Mouse (Mus musculus) brown adipose tissue, adult 24 weeks (tissue): Measurements from ENCODE around the gene Slc24a4. TPM values are rescaled to one million over a fixed set of nuclear protein-coding genes. Genes with fewer than 3 reads are reported as not detected.
"Not testable (repeated sequence)": the region's sequence is repeated elsewhere in the genome, so short reads cannot be mapped to it uniquely, and the experiment has no call there.

Experiments
- H3K27ac ChIP-seq: fragments of 200-500 bp; replicated peaks from 2 replicates; pipeline ENCODE4 v1.5.1; 2012; ENCODE audit warnings: low read depth, mild to moderate bottlenecking, low read length
- H3K4me1 ChIP-seq: fragments of 200-500 bp; 2 replicates; pipeline ENCODE4 v1.6.1; 2012; ENCODE audit warnings: low read length, mixed read lengths; ENCODE audit not compliant: control insufficient read depth, insufficient read depth, insufficient read length
- H3K4me3 ChIP-seq: fragments of 200-500 bp; 2 replicates; pipeline ENCODE4 v1.5.1; 2012; ENCODE audit warnings: low read depth, mild to moderate bottlenecking, low read length, moderate library complexity; ENCODE audit not compliant: insufficient read depth
- polyA plus RNA-seq: library from polyadenylated mRNA; stranded (reverse); fragments of >200 nt; gene quantifications from 2 replicates; pipeline ENCODE4 v1.2.4, GENCODE M21; 2012; ENCODE audit not compliant: missing spikeins, insufficient read depth, insufficient read length

The Slc24a4 gene
- polyA plus RNA-seq, 1 experiment: not detected

DNA sequence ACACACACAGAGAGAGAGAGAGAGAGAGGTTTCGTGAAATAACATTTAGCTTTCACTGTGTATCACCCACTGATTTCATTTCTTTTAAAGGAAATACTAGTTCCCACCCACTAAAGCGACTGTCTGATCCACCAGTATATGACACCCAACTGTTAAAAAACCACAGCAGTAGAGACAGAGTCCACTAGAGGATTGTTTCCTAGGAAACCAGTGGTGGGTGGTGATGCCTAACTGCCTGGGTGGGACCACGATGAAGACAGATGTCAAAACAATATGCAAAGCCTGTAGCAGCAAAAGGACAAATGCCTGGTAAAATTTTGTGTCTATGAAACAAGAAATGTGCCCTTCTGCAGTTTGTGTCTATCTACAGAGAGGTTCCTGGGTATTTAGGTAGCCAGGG is 122.5 kb downstream of the Slc24a4 start:
- 0 out of 2 replicates have a peak, but pooled peaks cover 5% of the 10 kb centered on the region for H3K4me1 ChIP-seq
- H3K4me3 ChIP-seq: no peak overlapping the region
- no peak overlapping the region for H3K27ac ChIP-seq

DNA sequence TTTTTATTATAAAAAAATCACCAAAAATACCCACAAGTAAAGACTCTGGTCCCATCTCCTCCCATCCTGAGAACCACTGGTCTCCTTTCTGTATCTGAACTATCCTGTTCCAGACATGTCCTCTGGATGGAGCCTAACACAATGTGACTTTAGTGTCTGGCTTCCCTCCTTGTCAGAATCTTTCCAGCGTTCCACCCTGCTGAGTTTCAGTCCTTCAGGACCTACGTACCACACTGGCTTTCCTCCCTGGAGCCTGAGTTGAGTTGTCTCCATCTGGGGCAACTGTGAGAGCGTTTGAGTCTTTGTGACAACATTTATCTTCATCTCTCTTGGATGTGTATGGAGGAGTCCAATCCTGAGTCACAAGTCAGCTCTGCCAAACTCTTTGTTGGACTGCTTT is 123.5 kb downstream of the Slc24a4 start:
- Histone ChIP-seq H3K27ac (no peak overlapping the region), H3K4me3 (no peak overlapping the region), H3K4me1 (0 out of 2 replicates have a peak, but pooled peaks cover 5% of the 10 kb centered on the region)

DNA sequence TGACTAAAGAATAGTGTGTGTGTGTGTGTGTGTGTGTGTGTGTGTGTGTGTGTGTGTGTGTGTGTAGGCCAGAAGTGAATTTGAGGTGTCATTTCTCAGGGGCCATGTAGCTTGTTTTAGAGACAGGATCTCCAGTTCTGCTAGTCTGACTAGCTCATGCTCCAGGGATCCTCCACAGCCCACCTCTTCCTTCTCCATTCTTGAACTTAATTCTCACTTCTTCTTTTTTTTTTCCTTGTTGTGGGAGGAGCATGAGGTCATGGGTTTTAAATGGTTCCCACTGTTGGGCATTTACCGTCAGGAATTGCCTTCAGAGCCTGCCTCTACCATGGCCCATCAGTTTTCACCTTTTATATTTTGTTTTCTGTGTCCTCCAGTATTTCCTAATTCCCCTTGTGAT is 124.0 kb downstream of the Slc24a4 start:
- no peak overlapping the region for H3K27ac ChIP-seq
- H3K4me3 ChIP-seq: no peak overlapping the region
- 0 out of 2 replicates have a peak, but pooled peaks cover 5% of the 10 kb centered on the region for H3K4me1 ChIP-seq

DNA sequence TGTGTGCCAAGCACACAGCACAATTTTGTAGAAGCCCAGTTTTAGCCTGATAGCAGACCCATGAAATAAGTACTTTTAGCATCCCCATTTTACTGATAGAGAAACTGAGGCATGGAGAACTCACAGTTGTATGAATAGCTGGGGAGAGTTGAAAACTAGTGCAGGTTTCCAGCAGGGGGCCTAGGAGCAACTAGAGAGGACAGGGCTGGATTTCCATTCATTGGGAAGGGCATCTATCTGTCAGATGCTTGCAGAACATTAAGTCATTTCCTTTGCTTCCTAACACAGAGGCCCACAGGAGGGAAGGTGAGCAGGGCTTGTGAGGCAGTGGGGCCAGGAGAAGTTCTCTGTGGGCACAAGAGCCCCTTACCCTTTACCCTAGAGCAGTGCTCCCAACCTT is 126.5 kb downstream of the Slc24a4 start:
- no peak overlapping the region for H3K4me3 ChIP-seq
- 0 out of 2 replicates have a peak, but pooled peaks cover 5% of the 10 kb centered on the region for H3K4me1 ChIP-seq
- no peak overlapping the region for H3K27ac ChIP-seq

DNA sequence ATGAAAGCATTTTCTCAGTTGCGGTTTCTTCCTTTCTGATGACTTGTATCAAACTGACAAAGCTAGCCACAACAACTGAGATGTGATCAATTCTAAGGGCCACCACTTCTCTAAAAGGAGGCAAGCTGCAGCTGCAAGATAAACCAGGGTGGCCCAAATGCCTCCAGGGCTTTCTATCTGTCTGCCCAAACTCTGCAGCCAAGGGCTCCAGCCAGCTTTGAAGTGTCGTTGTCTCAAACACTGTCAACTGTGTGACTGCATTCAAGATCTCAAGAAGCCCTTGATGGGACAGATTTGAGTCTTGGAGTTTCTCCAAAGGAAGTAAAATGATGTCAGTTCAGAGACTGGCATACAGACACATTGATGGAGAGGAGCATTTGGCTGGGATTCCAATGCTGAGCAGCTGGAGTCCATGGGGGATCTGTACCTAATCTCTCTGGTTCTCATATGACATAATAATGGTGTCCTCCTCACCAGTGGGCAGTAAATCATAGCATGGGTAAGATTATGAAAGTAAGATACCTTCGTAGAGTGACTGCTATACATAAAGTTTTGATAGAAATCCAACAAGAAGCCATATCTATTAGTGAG is 130.1 kb downstream of the Slc24a4 start:
- no peak overlapping the region for H3K27ac ChIP-seq
- no peak overlapping the region for H3K4me3 ChIP-seq
- peaks cover 18% of the 10 kb centered on the region; the same call in 1 of the 2 replicates for H3K4me1 ChIP-seq

DNA sequence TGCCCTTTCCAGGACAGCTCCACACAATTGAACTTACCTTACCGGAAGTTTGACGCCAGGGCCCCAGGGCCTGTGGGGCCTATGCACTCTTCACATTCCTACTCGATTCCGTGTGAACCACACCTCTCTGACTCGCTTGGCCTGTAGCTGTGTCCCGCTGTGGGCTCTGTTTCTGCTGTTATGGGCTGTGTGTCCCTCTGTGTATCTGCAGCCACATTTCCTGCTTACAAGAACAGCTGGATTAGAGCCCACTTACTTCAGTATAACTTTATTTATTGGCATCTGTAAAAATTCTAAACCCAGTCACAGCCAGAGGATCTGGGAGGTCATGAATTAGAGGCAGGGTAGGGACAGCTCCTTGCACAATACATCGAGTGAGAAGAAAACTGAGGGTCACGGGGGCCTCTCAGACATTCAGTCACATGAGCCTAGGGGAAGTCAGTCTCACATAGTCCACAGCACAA is 133.4 kb downstream of the Slc24a4 start:
- H3K4me1 ChIP-seq: peaks cover 13% of the 10 kb centered on the region; the same call in 1 of the 2 replicates
- H3K27ac ChIP-seq: peak overlapping the region; percentile 61
- no peak overlapping the region for H3K4me3 ChIP-seq

DNA sequence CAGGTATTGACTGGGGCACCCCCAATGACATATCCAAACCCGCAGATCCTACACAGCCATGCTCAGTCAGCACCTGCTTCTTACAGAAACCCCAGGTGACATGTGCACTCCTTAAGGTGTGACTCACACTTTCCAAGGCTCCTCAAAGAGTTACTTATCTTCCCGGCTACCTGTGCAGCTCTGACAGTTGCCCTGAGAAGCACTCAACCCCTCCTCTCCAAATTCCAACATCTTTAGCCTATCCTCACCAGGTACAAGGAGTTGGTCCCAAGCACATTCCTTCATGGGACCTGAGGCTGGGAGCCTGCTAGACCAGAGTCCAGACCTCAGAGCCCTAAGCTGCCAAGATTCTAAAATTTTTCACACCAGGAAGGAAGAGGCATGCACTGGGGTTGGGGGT is 134.3 kb downstream of the Slc24a4 start:
- H3K4me1 ChIP-seq: peaks cover 13% of the 10 kb centered on the region; the same call in 1 of the 2 replicates
- peak overlapping the region; percentile 61; the same call in 1 of the 2 replicates for H3K27ac ChIP-seq
- no peak overlapping the region for H3K4me3 ChIP-seq

DNA sequence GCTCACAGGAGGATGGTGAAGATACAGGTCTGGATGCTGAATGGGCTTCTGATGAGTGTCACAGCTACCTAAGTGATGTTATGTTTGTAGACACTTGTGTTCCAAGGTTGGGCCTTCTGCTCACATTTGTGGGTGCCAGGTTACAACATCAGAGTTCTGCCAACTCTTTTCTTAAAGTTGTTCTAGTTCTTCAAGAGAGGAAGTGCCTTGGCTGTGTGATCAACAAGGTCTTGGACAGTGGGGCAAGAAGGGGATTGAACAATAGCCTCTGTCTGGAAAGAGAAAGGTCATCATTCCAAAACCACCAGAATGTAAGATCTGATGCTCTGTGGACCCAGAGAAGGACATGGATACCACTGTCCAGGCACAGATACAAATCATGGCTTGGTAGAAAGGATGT is 134.7 kb downstream of the Slc24a4 start:
- H3K4me3 ChIP-seq: no peak overlapping the region
- no peak overlapping the region for H3K27ac ChIP-seq
- H3K4me1 ChIP-seq: peaks cover 13% of the 10 kb centered on the region; the same call in 1 of the 2 replicates

DNA sequence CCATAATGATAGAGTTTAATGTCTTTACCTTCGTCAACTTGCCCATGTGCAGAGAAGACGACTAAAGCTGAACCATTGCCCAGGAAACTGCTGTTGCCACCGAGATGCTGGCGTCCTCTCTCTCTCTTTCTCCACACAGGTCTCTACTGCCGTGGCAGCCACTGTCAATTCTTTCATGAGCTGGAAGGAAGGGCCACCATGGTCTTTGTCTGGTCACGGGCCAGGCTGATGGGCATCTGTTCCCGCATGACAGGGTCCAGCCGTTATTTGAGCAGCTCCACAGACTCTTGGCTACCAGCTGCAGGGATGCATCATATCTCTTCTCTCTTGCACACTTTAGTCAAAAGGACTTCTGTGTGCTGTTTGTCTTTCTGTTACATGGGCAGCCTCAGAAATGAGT is 137.9 kb downstream of the Slc24a4 start:
- peaks cover 14% of the 10 kb centered on the region; the same call in 1 of the 2 replicates for H3K4me1 ChIP-seq
- H3K4me3 ChIP-seq: no peak overlapping the region
- no peak overlapping the region for H3K27ac ChIP-seq

DNA sequence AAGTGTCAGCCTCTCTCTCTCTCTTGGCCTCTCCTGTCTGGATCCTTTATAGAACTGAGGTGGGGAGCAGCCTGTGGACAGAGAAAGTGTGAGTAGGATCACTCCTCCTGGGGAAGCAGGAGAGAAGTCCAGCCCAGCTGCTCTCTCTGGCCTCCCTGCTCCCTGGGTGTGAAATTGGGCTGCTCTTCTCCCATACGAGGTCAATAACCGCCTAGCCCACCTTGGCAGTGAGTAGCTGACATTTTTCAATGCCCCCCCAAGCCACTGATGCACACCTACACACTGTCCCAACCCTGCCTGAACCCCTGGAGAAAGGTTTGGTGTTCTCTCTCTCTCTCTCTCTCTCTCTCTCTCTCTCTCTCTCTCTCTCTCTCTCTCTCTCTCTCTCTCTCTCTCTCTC is 140.6 kb downstream of the Slc24a4 start:
- Histone ChIP-seq H3K4me3 (no peak overlapping the region), H3K4me1 (0 out of 2 replicates have a peak, but pooled peaks cover 3% of the 10 kb centered on the region), H3K27ac (no peak overlapping the region)

DNA sequence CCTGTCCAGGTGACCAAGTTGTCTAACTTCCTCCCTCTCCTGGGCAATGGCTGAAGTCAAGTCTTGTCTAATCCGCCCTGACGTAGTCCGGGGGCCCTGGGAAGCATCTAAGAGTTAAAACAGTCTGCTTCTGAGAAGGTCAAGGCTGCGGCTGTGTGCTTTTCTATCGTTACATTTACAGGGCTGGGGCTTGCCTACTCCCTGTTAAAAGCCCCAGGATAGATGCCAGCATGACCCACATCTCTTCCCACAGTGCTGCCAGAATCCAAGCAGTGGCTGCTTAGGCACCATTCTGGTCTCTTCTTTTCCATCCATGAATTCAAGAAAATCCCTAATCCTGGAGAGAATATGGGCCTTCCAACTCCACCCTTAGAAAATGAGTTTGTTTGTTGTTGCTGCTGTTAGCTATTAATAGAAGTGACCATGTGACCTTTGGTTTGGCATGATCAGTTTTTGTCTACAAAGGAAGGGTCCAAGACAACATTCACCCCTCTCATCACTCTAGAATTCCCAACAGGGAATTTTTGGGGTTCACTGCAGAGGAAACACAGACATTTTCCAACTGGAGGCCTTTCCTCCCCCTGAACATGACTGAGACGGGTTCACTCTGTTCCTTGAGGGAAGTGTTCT is 142.4 kb downstream of the Slc24a4 start:
- H3K4me3 ChIP-seq: no peak overlapping the region
- no peak overlapping the region for H3K27ac ChIP-seq
- H3K4me1 ChIP-seq: 0 out of 2 replicates have a peak, but pooled peaks cover 3% of the 10 kb centered on the region

DNA sequence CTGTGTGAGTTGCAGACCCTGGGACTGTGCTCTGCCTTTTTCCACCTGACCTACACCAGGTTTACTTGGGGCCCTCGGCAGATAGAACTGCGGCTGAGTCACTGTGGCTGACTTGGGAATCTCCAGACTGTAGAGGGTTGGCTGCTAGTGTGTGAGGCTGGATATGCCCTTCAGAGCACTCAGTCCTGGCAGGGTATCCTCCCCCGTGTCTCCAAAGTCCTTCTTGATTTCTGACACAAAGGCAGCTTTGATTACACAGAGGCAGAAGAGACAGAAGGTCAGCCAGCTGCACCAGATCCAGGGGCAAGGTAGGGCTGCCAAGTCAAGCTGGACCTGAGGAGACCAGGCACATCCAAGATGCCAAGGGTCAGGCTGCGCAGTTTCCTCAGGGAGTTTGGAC is 142.9 kb downstream of the Slc24a4 start:
- no peak overlapping the region for H3K27ac ChIP-seq
- H3K4me1 ChIP-seq: 0 out of 2 replicates have a peak, but pooled peaks cover 3% of the 10 kb centered on the region
- H3K4me3 ChIP-seq: no peak overlapping the region

DNA sequence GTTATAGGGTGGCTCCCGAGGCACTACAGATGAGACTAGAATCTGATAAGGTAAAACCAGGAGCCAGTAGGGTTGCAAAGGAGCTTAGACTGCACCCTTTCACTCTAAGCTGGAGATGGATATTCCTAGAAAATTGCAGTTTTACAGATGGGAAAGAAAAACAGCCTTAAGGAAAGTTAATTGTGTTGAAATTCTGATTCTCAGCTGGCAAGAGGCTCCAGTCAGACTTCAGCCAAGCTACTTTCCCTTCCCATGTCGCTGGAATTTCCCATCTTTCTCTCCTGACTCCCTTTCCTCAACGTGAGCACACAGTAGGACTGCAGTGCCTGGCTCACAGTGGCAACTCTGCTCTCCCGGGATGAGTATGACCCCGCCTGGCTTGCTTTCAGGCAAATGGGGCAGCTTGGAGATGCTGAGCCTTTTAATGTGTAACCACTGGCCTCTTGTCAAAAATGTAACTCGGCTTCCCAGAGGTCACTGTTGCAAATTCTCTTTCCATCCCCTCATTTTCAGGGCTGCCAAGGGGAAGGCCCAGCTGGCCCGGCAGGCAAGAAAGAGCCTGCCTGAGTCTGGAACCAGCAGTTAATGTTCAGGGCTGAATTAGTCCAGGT is 147.4 kb downstream of the Slc24a4 start:
- Histone ChIP-seq H3K4me1 (0 out of 2 replicates have a peak, but pooled peaks cover 3% of the 10 kb centered on the region), H3K4me3 (no peak overlapping the region), H3K27ac (no peak overlapping the region)

DNA sequence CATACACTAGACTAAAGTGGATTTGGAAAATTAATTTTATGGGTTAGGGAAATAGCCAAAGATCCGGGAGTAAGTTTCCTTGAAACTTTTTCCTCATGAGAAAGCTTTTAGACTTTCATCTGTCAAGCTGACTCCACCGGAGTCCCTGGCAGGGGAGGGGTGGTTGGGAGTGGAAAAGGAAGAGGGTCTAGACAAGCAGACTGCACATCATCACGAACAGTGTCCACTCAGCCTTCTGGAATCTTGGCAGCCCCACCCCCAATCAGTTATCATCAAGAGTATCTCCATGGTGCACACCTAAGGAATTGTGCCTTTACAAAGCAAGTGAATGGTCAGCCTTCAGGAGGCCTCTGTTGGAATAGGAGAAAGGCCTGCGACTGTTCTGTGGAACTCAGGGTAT is 151.8 kb downstream of the Slc24a4 start:
- H3K4me1 ChIP-seq, H3K4me3 ChIP-seq, H3K27ac ChIP-seq: not testable (repeated sequence)

DNA sequence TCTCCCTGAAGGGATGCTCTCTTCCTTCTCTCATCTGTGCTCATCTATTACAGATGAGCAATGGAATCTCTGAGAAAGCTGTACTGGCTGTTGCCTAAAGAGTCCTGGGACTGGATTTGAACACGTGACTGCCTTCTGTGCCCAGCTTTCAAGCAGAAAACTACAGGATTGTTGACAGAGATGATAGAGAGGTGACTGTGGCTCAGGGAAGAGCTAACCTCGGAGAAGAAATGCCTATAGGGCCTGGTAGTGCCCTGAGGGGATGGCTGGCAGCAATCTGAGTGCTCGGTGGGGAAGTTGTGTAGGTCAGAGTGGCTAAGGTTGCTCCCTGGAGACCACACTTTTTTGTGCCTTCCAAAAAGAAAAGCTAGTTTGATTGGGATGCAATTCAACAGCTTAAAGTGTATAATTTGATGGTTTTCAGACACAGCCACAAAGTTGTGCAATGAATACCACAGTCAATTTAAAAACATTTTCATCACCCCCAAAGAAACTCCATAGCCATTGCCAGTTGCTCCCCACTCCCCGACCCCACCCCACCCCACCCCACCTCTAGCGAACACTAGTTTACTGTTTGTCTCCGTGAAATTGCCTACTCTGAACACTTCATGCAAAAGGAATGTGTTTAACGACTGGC is 152.5 kb downstream of the Slc24a4 start:
- Histone ChIP-seq H3K4me1 (peaks cover 11% of the 10 kb centered on the region; the same call in 1 of the 2 replicates), H3K4me3 (no peak overlapping the region), H3K27ac (no peak overlapping the region)
